Mouse (Mus musculus): ENCODE measurements around the gene Cyp2d22. TPM values are rescaled to one million over a fixed set of nuclear protein-coding genes. Genes with fewer than 3 reads are reported as not detected.
A peak's percentile ranks its signal among the peaks of the same experiment; 100 is the strongest.

Cyp2d22 gene
- polyA plus RNA-seq, 1 experiment from 2014 or later = 3.8 TPM

- 86% methylated on average over 2 of the region's 2 CpGs for WGBS
- Histone ChIP-seq H3K9me3 (no peaks in the 10 kb centered on the region), H3K4me3 (no peak overlapping the region), H3K27ac (no peak overlapping the region), H3K4me1 (peaks cover 42% of the 10 kb centered on the region), H3K27me3 (ENCODE audit: poor library complexity, severe bottlenecking) (no peaks in the 10 kb centered on the region), H3K36me3 (replicated peaks) (peaks cover 50% of the 10 kb centered on the region)
- no peak for DNase-seq (ENCODE audit: extremely low spot score, low spot score)
These were observed 31.1 kb downstream of the Cyp2d22 start for GRCm38 (mm10) chr15:82348999-82349341.

GRCm38 (mm10) chr15:82348258-82348998 is 31.6 kb downstream of the Cyp2d22 start:
- peaks cover 47% of the 10 kb centered on the region for H3K4me1 ChIP-seq
- H3K9me3 ChIP-seq = no peaks in the 10 kb centered on the region
- no peaks in the 10 kb centered on the region for H3K27me3 ChIP-seq (ENCODE audit: poor library complexity, severe bottlenecking)
- peaks cover 50% of the 10 kb centered on the region for H3K36me3 ChIP-seq (replicated peaks)
- H3K27ac ChIP-seq = no peak overlapping the region
- 92% methylated on average over 8 of the region's 8 CpGs for WGBS
- DNase-seq (ENCODE audit: extremely low spot score, low spot score) = no peak
- H3K4me3 ChIP-seq = no peak overlapping the region

- no peak for DNase-seq (ENCODE audit: extremely low spot score, low spot score)
- Histone ChIP-seq H3K27me3 (ENCODE audit: poor library complexity, severe bottlenecking) (no peaks in the 10 kb centered on the region), H3K27ac (no peak overlapping the region), H3K4me3 (no peak overlapping the region; the same call in 1 of the 2 replicates), H3K36me3 (replicated peaks) (peaks cover 50% of the 10 kb centered on the region), H3K4me1 (peaks cover 42% of the 10 kb centered on the region), H3K9me3 (no peaks in the 10 kb centered on the region)
- WGBS = 93% methylated on average over 12 of the region's 12 CpGs
These were observed 32.2 kb downstream of the Cyp2d22 start for GRCm38 (mm10) chr15:82347852-82348251.

- H3K4me1 ChIP-seq = peaks cover 37% of the 10 kb centered on the region
- H3K4me3 ChIP-seq = peak overlapping the region; percentile 83
- no peaks in the 10 kb centered on the region for H3K9me3 ChIP-seq
- 0 out of 2 replicates have a peak overlapping the region, but pooled peaks have one; percentile 97 for H3K27ac ChIP-seq
- 0 out of 2 replicates have a peak, but pooled peaks cover under 1% of the 10 kb centered on the region for H3K27me3 ChIP-seq (ENCODE audit: poor library complexity, severe bottlenecking)
- WGBS = 84% methylated on average over 4 of the region's 4 CpGs
- DNase-seq (ENCODE audit: extremely low spot score, low spot score) = no peak
- H3K36me3 ChIP-seq (replicated peaks) = peaks cover 50% of the 10 kb centered on the region
These were observed 32.8 kb downstream of the Cyp2d22 start for GRCm38 (mm10) chr15:82347303-82347676.

- Histone ChIP-seq H3K36me3 (replicated peaks) (peaks cover 46% of the 10 kb centered on the region), H3K27me3 (ENCODE audit: poor library complexity, severe bottlenecking) (peaks cover 6% of the 10 kb centered on the region), H3K4me1 (peaks cover 37% of the 10 kb centered on the region), H3K27ac (peak overlapping the region; percentile 97), H3K4me3 (peak overlapping the region; percentile 83), H3K9me3 (no peaks in the 10 kb centered on the region)
- no peak for DNase-seq (ENCODE audit: extremely low spot score, low spot score)
- whole genome bisulfite sequencing = 70% methylated on average over 14 of the region's 14 CpGs
These were observed 33.3 kb downstream of the Cyp2d22 start for GRCm38 (mm10) chr15:82346580-82347302.

- WGBS = under 1% methylated on average over 51 of the region's 51 CpGs
- Histone ChIP-seq H3K4me1 (peaks cover 40% of the 10 kb centered on the region), H3K9me3 (no peaks in the 10 kb centered on the region), H3K36me3 (replicated peaks) (peaks cover 39% of the 10 kb centered on the region), H3K27me3 (ENCODE audit: poor library complexity, severe bottlenecking) (peaks cover 14% of the 10 kb centered on the region), H3K4me3 (peak overlapping the region; percentile 83), H3K27ac (peak overlapping the region; percentile 97)
- peak; percentile 99 for DNase-seq (ENCODE audit: extremely low spot score, low spot score)
These were observed 34.1 kb downstream of the Cyp2d22 start for GRCm38 (mm10) chr15:82345820-82346470.

GRCm38 (mm10) chr15:82344971-82345370 is 35.1 kb downstream of the Cyp2d22 start:
- 90% methylated on average over 6 of the region's 6 CpGs for WGBS

GRCm38 (mm10) chr15:82343368-82344287 is 36.4 kb downstream of the Cyp2d22 start:
- Histone ChIP-seq H3K27ac (peak overlapping the region; percentile 1), H3K4me3 (no peak overlapping the region), H3K36me3 (replicated peaks) (peaks cover 16% of the 10 kb centered on the region), H3K4me1 (peaks cover 52% of the 10 kb centered on the region), H3K9me3 (no peaks in the 10 kb centered on the region), H3K27me3 (ENCODE audit: poor library complexity, severe bottlenecking) (peaks cover 33% of the 10 kb centered on the region)
- WGBS = 92% methylated on average over 27 of the region's 27 CpGs
- peak; percentile 13 for DNase-seq (ENCODE audit: extremely low spot score, low spot score)

More at GRCm38 (mm10) chr15:82344971-82345370, 35.1 kb downstream of the Cyp2d22 start:
- Histone ChIP-seq H3K9me3 (no peaks in the 10 kb centered on the region), H3K4me1 (peaks cover 48% of the 10 kb centered on the region), H3K27ac (0 out of 2 replicates have a peak overlapping the region, but pooled peaks have one; percentile 48), H3K36me3 (replicated peaks) (peaks cover 29% of the 10 kb centered on the region), H3K27me3 (ENCODE audit: poor library complexity, severe bottlenecking) (peaks cover 23% of the 10 kb centered on the region), H3K4me3 (no peak overlapping the region)
- peak; percentile 13 for DNase-seq (ENCODE audit: extremely low spot score, low spot score)

- DNase-seq (ENCODE audit: extremely low spot score, low spot score) = no peak
- H3K36me3 ChIP-seq (replicated peaks) = peaks cover 5% of the 10 kb centered on the region
- no peaks in the 10 kb centered on the region for H3K9me3 ChIP-seq
- no peak overlapping the region for H3K4me3 ChIP-seq
- peaks cover 59% of the 10 kb centered on the region for H3K4me1 ChIP-seq
- peaks cover 33% of the 10 kb centered on the region for H3K27me3 ChIP-seq (ENCODE audit: poor library complexity, severe bottlenecking)
- whole genome bisulfite sequencing = 81% methylated on average over 5 of the region's 5 CpGs
- peak overlapping the region; percentile 59; the same call in 1 of the 2 replicates for H3K27ac ChIP-seq
These were observed 37.5 kb downstream of the Cyp2d22 start for GRCm38 (mm10) chr15:82342543-82342935.

GRCm38 (mm10) chr15:82341675-82342542 is 38.2 kb downstream of the Cyp2d22 start:
- peaks cover 33% of the 10 kb centered on the region for H3K27me3 ChIP-seq (ENCODE audit: poor library complexity, severe bottlenecking)
- 72% methylated on average over 15 of the region's 15 CpGs for WGBS
- H3K36me3 ChIP-seq (replicated peaks) = no peaks in the 10 kb centered on the region; the same call in 1 of the 2 replicates
- H3K9me3 ChIP-seq = no peaks in the 10 kb centered on the region
- H3K27ac ChIP-seq = peak overlapping the region; percentile 86
- no peak for DNase-seq (ENCODE audit: extremely low spot score, low spot score)
- peak overlapping the region; percentile 54; the same call in 1 of the 2 replicates for H3K4me3 ChIP-seq
- H3K4me1 ChIP-seq = peaks cover 59% of the 10 kb centered on the region

GRCm38 (mm10) chr15:82341036-82341501 is 39.0 kb downstream of the Cyp2d22 start:
- no peaks in the 10 kb centered on the region for H3K9me3 ChIP-seq
- H3K4me1 ChIP-seq = peaks cover 61% of the 10 kb centered on the region
- peak overlapping the region; percentile 54 for H3K4me3 ChIP-seq
- 6% methylated on average over 40 of the region's 40 CpGs for WGBS
- DNase-seq (ENCODE audit: extremely low spot score, low spot score) = peak; percentile 46
- H3K36me3 ChIP-seq (replicated peaks) = peaks cover 6% of the 10 kb centered on the region
- peak overlapping the region; percentile 86 for H3K27ac ChIP-seq
- H3K27me3 ChIP-seq (ENCODE audit: poor library complexity, severe bottlenecking) = peaks cover 33% of the 10 kb centered on the region

All from forebrain, embryonic 10.5 days (tissue).